Mouse (Mus musculus) E14TG2a.4 (cell line): ENCODE results near the gene Syngr3.
"Not testable (repeated sequence)": the region's sequence is repeated elsewhere in the genome, so short reads cannot be mapped to it uniquely, and the experiment has no call there.

Experiments
- H3K27me3 ChIP-seq: 2 replicates; pipeline ENCODE4 v1.6.1; 2014; ENCODE audit warnings: low read length, control low read depth; ENCODE audit not compliant: insufficient read depth
- H3K36me3 ChIP-seq: 2 replicates; pipeline ENCODE4 v1.6.1; 2014; ENCODE audit warnings: low read length, control low read depth; ENCODE audit not compliant: insufficient read depth
- H3K4me1 ChIP-seq: replicated peaks from 2 replicates; pipeline ENCODE4 v1.6.1; 2014; ENCODE audit warnings: low read depth, low read length, control low read depth
- H3K4me3 ChIP-seq: replicated peaks from 2 replicates; pipeline ENCODE4 v1.5.1; 2014; ENCODE audit warnings: mild to moderate bottlenecking, low read length
- H3K9me3 ChIP-seq: 2 replicates; pipeline ENCODE4 v1.6.1; 2014; ENCODE audit warnings: low read length, control low read depth
- CTCF ChIP-seq: conservative IDR thresholded peaks from 2 replicates; pipeline ENCODE4 v1.5.1; 2014; ENCODE audit warnings: low read length
- NANOG ChIP-seq: IDR thresholded peaks from 2 replicates; pipeline ENCODE4 v1.6.1; 2014; ENCODE audit warnings: borderline replicate concordance, low read length, mixed read lengths
- POU5F1 ChIP-seq: IDR thresholded peaks from 2 replicates; pipeline ENCODE4 v1.6.1; 2014; ENCODE audit warnings: low read length, borderline replicate concordance

The Syngr3 gene

DNA sequence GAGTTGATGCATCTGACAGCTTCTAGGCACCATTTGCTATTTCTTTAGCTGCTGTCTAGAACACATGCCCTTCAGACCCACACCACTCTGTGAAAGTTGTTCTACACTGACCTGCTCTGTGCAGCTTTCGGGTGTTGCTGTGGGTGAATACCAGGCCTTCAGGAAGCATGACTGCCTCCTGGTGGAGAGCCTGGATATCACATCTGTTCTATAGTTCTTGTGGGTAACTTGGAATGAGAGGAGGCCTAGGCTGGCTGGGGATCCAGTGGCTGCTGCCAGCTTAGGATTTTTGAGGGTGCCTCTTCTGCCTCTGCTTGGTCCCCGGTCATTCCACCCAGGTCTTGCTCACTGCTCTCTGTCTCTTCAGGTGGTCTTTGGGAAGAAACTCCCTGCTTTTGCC lies 13.6 kb downstream of the Syngr3 start:
- Histone ChIP-seq H3K36me3 (peaks cover 74% of the 10 kb centered on the region), H3K4me1 (peaks cover 74% of the 10 kb centered on the region), H3K4me3 (0 out of 2 replicates have a peak overlapping the region, but pooled peaks have one; percentile 3), H3K27me3 (no peaks in the 10 kb centered on the region), H3K9me3 (no peaks in the 10 kb centered on the region)
- TF ChIP-seq NANOG (no peak), CTCF (peak; percentile 56), POU5F1 (no peak)

DNA sequence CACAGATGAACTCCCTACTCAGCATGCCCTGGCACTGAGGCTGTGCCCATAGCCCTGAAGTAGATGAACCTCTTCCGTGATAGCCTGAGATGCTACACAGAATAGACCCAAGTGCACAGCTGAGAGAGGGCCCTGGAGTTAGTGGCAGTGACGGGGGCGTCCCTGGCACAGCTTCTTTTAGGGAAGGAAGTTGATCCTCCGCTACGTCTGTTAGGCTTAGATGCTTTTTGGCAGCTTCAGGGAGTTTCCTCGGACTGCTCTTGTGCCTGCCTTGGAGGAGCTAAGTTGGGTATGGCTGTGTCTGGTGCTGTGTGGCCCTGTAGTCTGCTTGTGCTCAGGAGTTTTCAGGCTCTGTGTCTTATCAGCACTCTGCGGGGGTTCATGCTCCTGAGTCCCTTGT lies 15.5 kb downstream of the Syngr3 start:
- TF ChIP-seq CTCF, result no peak
- TF ChIP-seq POU5F1, result no peak
- no peaks in the 10 kb centered on the region for H3K27me3 ChIP-seq
- H3K36me3 ChIP-seq, result peaks cover 58% of the 10 kb centered on the region
- H3K9me3 ChIP-seq, result no peaks in the 10 kb centered on the region
- H3K4me1 ChIP-seq, result peaks cover 84% of the 10 kb centered on the region
- H3K4me3 ChIP-seq, result peak overlapping the region; percentile 32; the same call in 1 of the 2 replicates

DNA sequence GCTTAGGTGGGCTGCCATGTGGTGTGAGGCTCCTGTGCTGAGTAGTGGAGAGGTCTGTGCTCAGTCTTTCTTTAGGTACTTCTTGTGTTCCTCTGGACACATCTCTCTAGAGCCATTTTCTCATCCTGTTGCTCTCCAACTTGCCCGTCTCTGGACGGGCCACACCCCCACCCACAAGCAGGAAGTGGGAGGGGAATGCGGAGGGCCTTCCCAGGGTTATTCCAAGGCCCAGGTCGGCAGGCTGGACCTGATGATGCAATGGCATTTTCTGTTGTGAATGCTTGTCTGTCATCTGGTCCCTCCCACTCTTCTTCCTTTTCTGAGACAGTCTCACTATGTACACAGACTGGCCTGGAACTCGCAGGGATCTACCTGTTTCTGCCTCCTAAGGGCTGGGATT lies 17.6 kb downstream of the Syngr3 start:
- Histone ChIP-seq H3K36me3 (peaks cover 38% of the 10 kb centered on the region), H3K9me3 (no peaks in the 10 kb centered on the region), H3K4me1 (peaks cover 83% of the 10 kb centered on the region), H3K27me3 (no peaks in the 10 kb centered on the region), H3K4me3 (peak overlapping the region; percentile 94)
- TF ChIP-seq POU5F1, result no peak
- no peak for TF ChIP-seq CTCF
- TF ChIP-seq NANOG, result no peak

DNA sequence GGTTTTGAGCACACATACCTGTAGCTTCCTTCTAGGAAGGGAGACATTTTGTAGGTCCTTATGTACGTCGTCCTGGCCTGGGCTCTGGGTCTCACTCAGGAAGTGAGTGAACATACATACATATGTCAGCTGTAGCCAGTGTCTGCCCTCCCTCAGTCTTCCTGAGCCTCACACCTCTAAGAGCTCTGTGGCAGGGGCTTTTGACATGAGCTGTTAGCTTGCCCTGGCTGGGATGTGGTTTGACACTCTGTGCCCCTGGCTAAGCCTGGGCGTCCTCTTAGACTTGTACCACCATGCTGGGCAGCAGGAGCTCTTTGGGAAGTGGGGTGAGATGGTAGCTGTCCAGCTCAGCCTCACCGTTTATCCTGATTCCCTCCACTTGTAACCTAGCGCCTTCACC lies 18.4 kb downstream of the Syngr3 start:
- Histone ChIP-seq H3K9me3 (no peaks in the 10 kb centered on the region), H3K27me3 (no peaks in the 10 kb centered on the region), H3K4me1 (peaks cover 79% of the 10 kb centered on the region), H3K4me3 (peak overlapping the region; percentile 94), H3K36me3 (peaks cover 30% of the 10 kb centered on the region)
- TF ChIP-seq POU5F1, result no peak
- no peak for TF ChIP-seq NANOG
- no peak for TF ChIP-seq CTCF

DNA sequence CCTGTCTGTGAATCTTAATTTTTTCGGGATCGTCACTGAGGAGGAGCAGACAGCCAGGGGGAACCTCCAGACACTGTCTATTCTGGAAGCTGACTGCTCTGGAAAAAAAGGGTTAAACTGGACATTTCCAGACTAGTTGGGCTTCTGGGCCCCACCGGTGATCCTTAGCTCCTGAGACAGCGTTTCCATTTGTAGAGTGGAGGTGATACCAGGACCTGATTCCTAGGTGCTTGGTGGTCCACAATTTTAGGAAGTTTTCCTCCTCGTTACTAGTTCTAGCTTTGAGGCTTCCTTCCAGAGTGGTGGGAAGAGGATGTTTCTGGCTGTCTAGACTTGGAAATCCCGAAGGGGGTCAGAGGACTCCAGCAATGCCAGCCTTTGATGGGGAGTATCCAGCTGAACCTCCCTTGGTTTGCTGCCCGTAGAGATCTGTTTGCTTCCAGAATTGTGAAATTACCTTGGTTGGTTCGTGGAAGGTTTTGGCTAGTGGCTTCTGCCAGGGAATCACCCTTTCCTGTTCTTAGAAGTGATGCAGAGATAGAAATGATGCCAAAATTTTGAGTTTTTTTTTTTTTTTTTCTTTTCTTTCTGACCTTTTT lies 19.4 kb downstream of the Syngr3 start:
- Histone ChIP-seq H3K4me1 (peaks cover 69% of the 10 kb centered on the region), H3K4me3 (peak overlapping the region; percentile 94), H3K36me3 (peaks cover 23% of the 10 kb centered on the region), H3K27me3 (no peaks in the 10 kb centered on the region), H3K9me3 (no peaks in the 10 kb centered on the region)
- TF ChIP-seq POU5F1 (no peak), NANOG (no peak), CTCF (no peak)

DNA sequence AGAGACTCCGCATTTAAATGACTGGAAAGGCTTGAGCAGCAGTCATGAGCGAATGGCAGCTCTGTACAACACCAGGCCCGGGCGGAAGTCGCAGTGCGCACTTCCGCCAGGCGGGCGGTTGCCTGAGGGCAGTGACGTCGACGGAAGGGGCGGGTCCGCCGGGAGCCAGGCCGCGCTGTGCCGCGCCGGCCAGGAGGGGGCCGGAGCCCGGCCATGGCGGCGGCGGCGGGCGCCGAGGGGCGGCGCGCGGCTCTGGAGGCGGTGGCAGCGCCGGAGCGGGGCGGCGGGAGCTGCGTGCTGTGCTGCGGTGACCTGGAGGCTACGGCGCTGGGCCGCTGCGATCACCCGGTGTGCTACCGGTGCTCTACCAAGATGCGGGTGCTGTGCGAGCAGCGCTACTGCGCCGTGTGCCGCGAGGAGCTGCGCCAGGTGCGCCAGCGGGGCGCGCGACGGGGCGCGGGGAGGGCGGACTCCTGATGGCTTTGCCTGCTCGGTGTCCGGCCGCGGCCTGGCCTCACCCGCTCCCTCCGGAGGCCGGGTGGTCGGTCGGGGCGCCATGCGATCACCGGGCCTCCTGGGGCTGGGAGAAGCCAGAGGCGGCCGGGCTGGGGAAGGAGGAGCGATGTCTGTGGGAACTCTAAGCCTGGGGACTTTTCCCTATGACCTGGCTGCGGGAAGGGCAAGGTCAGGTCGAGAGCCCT lies 20.1 kb downstream of the Syngr3 start, which contains the start of gene Zfp598:
Zfp598 (plus strand) TSS at position 143 of the 701 bp plus-strand sequence.
- Histone ChIP-seq H3K9me3 (no peaks in the 10 kb centered on the region), H3K4me1 (peaks cover 64% of the 10 kb centered on the region), H3K27me3 (no peaks in the 10 kb centered on the region), H3K36me3 (peaks cover 23% of the 10 kb centered on the region), H3K4me3 (peak within 1 kb of the TSS; percentile 94)
- TF ChIP-seq NANOG (no peak), POU5F1 (no peak), CTCF (no peak)

DNA sequence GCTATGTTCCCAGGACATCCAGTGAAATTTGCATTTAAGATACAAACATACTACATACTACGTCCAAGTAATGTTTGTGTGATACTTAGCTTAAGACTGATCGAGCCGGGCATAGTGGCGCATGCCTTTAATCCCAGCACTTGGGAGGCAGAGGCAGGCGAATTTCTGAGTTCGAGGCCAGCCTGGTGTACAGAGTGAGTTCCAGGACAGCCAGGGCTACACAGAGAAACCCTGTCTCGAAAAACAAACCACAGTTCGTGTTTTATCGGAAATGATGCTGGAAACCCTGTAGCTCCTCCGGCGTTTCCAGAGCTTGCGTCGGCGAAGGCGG lies 20.6 kb downstream of the Syngr3 start:
- Histone ChIP-seq H3K36me3 (peaks cover 19% of the 10 kb centered on the region), H3K4me1 (peaks cover 59% of the 10 kb centered on the region), H3K4me3 (peak overlapping the region; percentile 94)
- not testable (repeated sequence) for H3K27me3 ChIP-seq, H3K9me3 ChIP-seq

DNA sequence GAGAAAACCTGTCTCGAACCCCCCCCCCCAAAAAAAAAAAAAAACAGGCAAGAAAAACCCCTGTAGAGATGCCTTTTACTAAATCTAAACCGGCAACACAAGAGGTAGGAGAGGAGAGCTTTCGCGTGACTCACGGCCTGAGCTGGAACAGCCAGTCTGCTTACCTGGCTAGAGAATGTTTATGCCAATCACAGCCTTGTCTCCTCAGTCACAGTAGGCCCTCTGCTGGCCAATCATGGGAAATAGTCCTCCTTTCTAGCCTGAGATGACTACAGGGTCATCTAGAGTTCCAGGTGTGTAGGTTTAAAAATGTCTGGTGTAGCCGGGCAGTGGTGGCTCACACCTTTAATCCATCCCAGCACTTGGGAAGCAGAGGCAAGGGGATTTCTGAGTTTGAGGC lies 22.3 kb downstream of the Syngr3 start:
- TF ChIP-seq NANOG (no peak), CTCF (peak; percentile 60)
- H3K9me3 ChIP-seq, result no peaks in the 10 kb centered on the region
- H3K36me3 ChIP-seq, result 0 out of 2 replicates have a peak, but pooled peaks cover 7% of the 10 kb centered on the region

DNA sequence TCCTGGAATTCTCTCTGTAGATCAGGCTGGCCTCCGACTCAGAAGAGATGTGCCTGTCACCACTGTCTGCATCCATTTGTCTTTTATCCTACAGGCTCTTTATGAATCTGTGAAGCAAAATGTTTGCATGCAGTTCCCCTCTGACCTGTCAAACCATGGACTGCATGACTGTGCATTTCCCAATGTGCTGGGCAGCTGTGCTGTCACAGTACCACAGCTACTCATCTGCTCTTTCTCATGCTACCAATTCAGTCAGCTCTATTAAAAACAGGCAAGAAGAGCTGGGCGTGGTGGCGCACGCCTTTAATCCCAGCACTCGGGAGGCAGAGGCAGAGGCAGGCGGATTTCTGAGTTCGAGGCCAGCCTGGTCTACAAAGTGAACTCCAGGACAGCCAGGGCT lies 22.7 kb downstream of the Syngr3 start:
- H3K9me3 ChIP-seq, H3K36me3 ChIP-seq, H3K4me3 ChIP-seq, H3K27me3 ChIP-seq: not testable (repeated sequence)
- peaks cover 38% of the 10 kb centered on the region for H3K4me1 ChIP-seq

More for the DNA sequence above, 22.3 kb downstream of the Syngr3 start:
- H3K4me3 ChIP-seq, result no peak overlapping the region
- H3K4me1 ChIP-seq, result peaks cover 43% of the 10 kb centered on the region
- no peaks in the 10 kb centered on the region for H3K27me3 ChIP-seq
